Mouse (Mus musculus) kidney, postnatal 0 days (tissue): ENCODE results near the gene Prr14l. TPM values are rescaled to one million over a fixed set of nuclear protein-coding genes. Genes with fewer than 3 reads are reported as not detected.
A peak's percentile ranks its signal among the peaks of the same experiment; 100 is the strongest.
"Not testable (repeated sequence)": the region's sequence is repeated elsewhere in the genome, so short reads cannot be mapped to it uniquely, and the experiment has no call there.

ENCODE experiments used
- ATAC-seq: fragments of 200-750 bp; cut with Nextera tagmentation; replicated peaks from 2 replicates; pipeline ENCODE4 v1.8.0; 2017; ENCODE audit warnings: low read depth, moderate number of reproducible peaks, moderate TSS enrichment, moderate library complexity; ENCODE audit not compliant: low FRiP score
- DNase-seq: peaks from one replicate; pipeline ENCODE4 v3.0.0-alpha.2; 2016; ENCODE audit warnings: low spot score
- H3K27ac ChIP-seq: fragments of 300-500 bp; sonication (generic); 2 replicates; pipeline ENCODE4 v1.5.1; 2014; ENCODE audit warnings: mild to moderate bottlenecking
- H3K27me3 ChIP-seq: fragments of 300-500 bp; sonication (generic); 2 replicates; pipeline ENCODE4 v1.6.1; 2014; ENCODE audit warnings: low read length, mixed read lengths; ENCODE audit not compliant: insufficient read depth
- H3K36me3 ChIP-seq: fragments of 300-500 bp; sonication (generic); 2 replicates; pipeline ENCODE4 v1.6.1; 2014; ENCODE audit warnings: low read length, mixed read lengths; ENCODE audit not compliant: insufficient read depth
- H3K4me1 ChIP-seq: fragments of 300-500 bp; sonication (generic); replicated peaks from 2 replicates; pipeline ENCODE4 v1.6.1; 2014; ENCODE audit warnings: antibody characterized with exemption, low read length, mixed read lengths; ENCODE audit not compliant: insufficient read depth
- H3K4me2 ChIP-seq: fragments of 300-500 bp; sonication (generic); 2 replicates; pipeline ENCODE4 v1.6.1; 2014; ENCODE audit warnings: mild to moderate bottlenecking, low read length, moderate library complexity, mixed read lengths
- H3K4me3 ChIP-seq: fragments of 300-500 bp; sonication (generic); replicated peaks from 2 replicates; pipeline ENCODE4 v1.5.1; 2014; ENCODE audit warnings: low read depth, low read length
- H3K9ac ChIP-seq: fragments of 300-500 bp; sonication (generic); 2 replicates; pipeline ENCODE4 v1.6.1; 2014; ENCODE audit warnings: low read depth, low read length
- H3K9me3 ChIP-seq: fragments of 300-500 bp; sonication (generic); replicated peaks from 2 replicates; pipeline ENCODE4 v1.6.1; 2016; ENCODE audit warnings: low read length, inconsistent platforms, mixed read lengths
- CTCF ChIP-seq: IDR thresholded peaks from 2 replicates; pipeline ENCODE4 v1.5.1; 2016; ENCODE audit warnings: antibody characterized with exemption, low read depth, mild to moderate bottlenecking, moderate library complexity
- WGBS: fragments of 180-500 bp; shearing (Covaris S2); extraction: QIAGEN DNeasy Blood & Tissue Kit; methylation state at CpG from one replicate; pipeline ENCODE4 v1.1.7; 2014; 5-methylcytosine and 5-hydroxymethylcytosine counted together
- polyA plus RNA-seq: library from polyadenylated mRNA; unstranded; fragments of >200 nt; fragmentation: Nextera tagmentation; extraction: Ambion mirVana; gene quantifications from 2 replicates; pipeline ENCODE4 v1.2.1, GENCODE M21; 2015

The Prr14l gene
- polyA plus RNA-seq, 1 experiment from 2014 or later, result 11.0 TPM

GRCm38 (mm10) chr5:32849178-32849577, 4.9 kb downstream of the Prr14l start:
- Histone ChIP-seq H3K4me2 (no peak overlapping the region), H3K9ac (no peak overlapping the region), H3K4me1 (0 out of 2 replicates have a peak, but pooled peaks cover 3% of the 10 kb centered on the region), H3K4me3 (no peak overlapping the region), H3K27ac (no peak overlapping the region), H3K27me3 (no peaks in the 10 kb centered on the region), H3K9me3 (no peaks in the 10 kb centered on the region), H3K36me3 (0 out of 2 replicates have a peak, but pooled peaks cover 3% of the 10 kb centered on the region)
- no peak for ATAC-seq
- no peak for DNase-seq
- TF ChIP-seq CTCF, result no peak
- WGBS, result 94% methylated on average over 3 of the region's 3 CpGs

- TF ChIP-seq CTCF, result peak; percentile 35; the same call in 1 of the 2 replicates
- DNase-seq (no peak), ATAC-seq (no peak)
- Histone ChIP-seq H3K4me2 (no peak overlapping the region), H3K36me3 (peaks cover 32% of the 10 kb centered on the region), H3K27me3 (no peaks in the 10 kb centered on the region), H3K4me3 (no peak overlapping the region), H3K27ac (no peak overlapping the region), H3K9me3 (no peaks in the 10 kb centered on the region), H3K9ac (no peak overlapping the region), H3K4me1 (no peaks in the 10 kb centered on the region)
- WGBS, result 94% methylated on average over 2 of the region's 2 CpGs
Observed at GRCm38 (mm10) chr5:32840029-32840428, 14.0 kb downstream of the Prr14l start.

- ATAC-seq, result no peak
- H3K27ac ChIP-seq, result no peak overlapping the region
- H3K9me3 ChIP-seq, result no peaks in the 10 kb centered on the region
- no peak for DNase-seq
- no peaks in the 10 kb centered on the region for H3K27me3 ChIP-seq
- H3K4me3 ChIP-seq, result no peak overlapping the region
- no peak overlapping the region for H3K4me2 ChIP-seq
- no peak overlapping the region for H3K9ac ChIP-seq
- TF ChIP-seq CTCF, result no peak
- WGBS, result 92% methylated on average over 5 of the region's 5 CpGs
- no peaks in the 10 kb centered on the region for H3K4me1 ChIP-seq
- peaks cover 29% of the 10 kb centered on the region; the same call in 1 of the 2 replicates for H3K36me3 ChIP-seq
Observed at GRCm38 (mm10) chr5:32836976-32837375, 17.1 kb downstream of the Prr14l start.

- no peak overlapping the region for H3K27ac ChIP-seq
- no peak overlapping the region for H3K9ac ChIP-seq
- H3K9me3 ChIP-seq, result no peaks in the 10 kb centered on the region
- DNase-seq (no peak), ATAC-seq (no peak)
- no peak for TF ChIP-seq CTCF
- no peaks in the 10 kb centered on the region for H3K27me3 ChIP-seq
- no peaks in the 10 kb centered on the region for H3K4me1 ChIP-seq
- no peak overlapping the region for H3K4me2 ChIP-seq
- no peak overlapping the region for H3K4me3 ChIP-seq
- 81% methylated on average over 1 of the region's 1 CpGs for WGBS
- peaks cover 36% of the 10 kb centered on the region for H3K36me3 ChIP-seq
Observed at GRCm38 (mm10) chr5:32834497-32834896, 19.6 kb downstream of the Prr14l start.

GRCm38 (mm10) chr5:32830054-32830453, 24.0 kb downstream of the Prr14l start:
- H3K4me2 ChIP-seq, result no peak overlapping the region
- ATAC-seq (no peak), DNase-seq (no peak)
- no peak overlapping the region for H3K9ac ChIP-seq
- H3K27ac ChIP-seq, result no peak overlapping the region
- H3K4me3 ChIP-seq, result no peak overlapping the region
- peaks cover 46% of the 10 kb centered on the region for H3K36me3 ChIP-seq
- H3K27me3 ChIP-seq, result no peaks in the 10 kb centered on the region
- no peak for TF ChIP-seq CTCF
- no peaks in the 10 kb centered on the region for H3K9me3 ChIP-seq
- whole genome bisulfite sequencing, result 80% methylated on average over 2 of the region's 2 CpGs
- H3K4me1 ChIP-seq, result no peaks in the 10 kb centered on the region

GRCm38 (mm10) chr5:32828766-32829165, 25.3 kb downstream of the Prr14l start:
- H3K4me3 ChIP-seq, ATAC-seq, H3K27me3 ChIP-seq, H3K27ac ChIP-seq, H3K9ac ChIP-seq, H3K4me2 ChIP-seq, H3K4me1 ChIP-seq, H3K9me3 ChIP-seq, DNase-seq: not testable (repeated sequence)
- H3K36me3 ChIP-seq, result peaks cover 46% of the 10 kb centered on the region
- WGBS, result 100% methylated on average over 1 of the region's 1 CpGs

- Histone ChIP-seq H3K4me3 (no peak within 1 kb of the TSS), H3K4me1 (no peaks in the 10 kb centered on the region), H3K36me3 (peaks cover 44% of the 10 kb centered on the region), H3K27ac (no peak within 1 kb of the TSS), H3K9ac (no peak within 1 kb of the TSS), H3K27me3 (no peaks in the 10 kb centered on the region), H3K4me2 (no peak within 1 kb of the TSS), H3K9me3 (no peaks in the 10 kb centered on the region)
- TF ChIP-seq CTCF, result no peak
- no peak for DNase-seq
- no peak for ATAC-seq
- WGBS, result 97% methylated on average over 7 of the region's 7 CpGs
Observed at GRCm38 (mm10) chr5:32827009-32827408, 27.0 kb downstream of the Prr14l start, which contains the start of gene Gm20671. TSS of gene Gm20671 (minus strand) at chr5:32827109.
